ENCODE assay signal across 8 mouse cellular contexts in the genomic region with DNA sequence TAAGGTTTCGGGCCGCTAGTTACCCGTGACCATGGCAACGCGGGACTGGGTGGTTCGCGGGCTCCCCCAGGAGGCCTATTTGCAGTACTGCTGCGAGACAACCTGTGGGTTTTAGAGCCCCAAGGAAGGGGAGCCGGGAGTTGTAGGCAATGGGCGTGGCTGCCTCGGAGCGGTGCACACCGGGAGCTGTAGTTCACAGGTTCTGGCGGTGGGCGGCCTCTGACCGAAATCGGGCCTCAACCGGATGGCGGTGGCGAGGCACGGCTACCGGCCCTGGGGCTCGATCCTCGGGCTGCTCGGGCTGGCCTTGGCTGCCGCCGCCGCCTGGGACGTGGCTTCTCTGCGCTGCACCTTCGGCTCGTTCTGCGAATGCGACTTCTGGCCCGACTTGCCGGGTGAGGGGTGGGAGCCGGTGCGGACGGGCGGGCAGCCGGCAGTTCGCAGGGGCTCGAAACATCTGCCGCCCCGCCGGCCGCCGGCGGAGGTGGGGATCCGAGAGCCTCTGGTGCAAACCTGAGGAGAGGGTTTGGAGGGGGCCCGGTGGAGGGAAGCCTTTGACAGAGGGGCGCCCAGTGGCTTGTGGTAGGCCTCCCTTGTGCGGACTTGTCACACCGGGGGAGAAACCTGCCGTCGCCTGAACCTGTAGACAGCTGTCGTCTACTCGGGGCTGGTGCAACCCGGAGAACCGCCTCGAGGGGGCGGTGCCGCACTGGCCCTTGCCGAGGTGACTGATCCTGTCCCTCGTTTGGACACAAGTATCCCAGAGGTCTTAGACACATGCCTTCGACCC. TPM values are rescaled to one million over a fixed set of nuclear protein-coding genes. Genes with fewer than 3 reads are reported as not detected.
DNase-seq lines count a peak whose midpoint lies in the region; ATAC-seq lines count a peak whose summit lies in the region.

A gene (plus strand): TSS at position 179 of the 790 bp plus-strand sequence.

- intact Hi-C loops in left cerebral cortex, postnatal 14 days (cut with DNase I): loop anchor here (1.0 kb wide), 1 partner anchor 44 kb away; a partner anchor contains a TSS

- peaks cover 4% of the 10 kb centered on the region for H3K4me1 ChIP-seq in intestine, embryonic 14.5 days (replicated peaks; ENCODE audit: control insufficient read depth, insufficient read depth, low read length)

- H3K27me3 ChIP-seq in intestine, embryonic 14.5 days (replicated peaks; ENCODE audit: control insufficient read depth, insufficient read depth, low read length): no peaks in the 10 kb centered on the region

- H3K4me3 ChIP-seq in intestine, embryonic 14.5 days (ENCODE audit: low read depth, low read length): peak within 1 kb of the TSS; percentile 70

- peak within 1 kb of the TSS; percentile 84 for H3K27ac ChIP-seq in intestine, embryonic 14.5 days (ENCODE audit: low read depth)

- no peaks in the 10 kb centered on the region for H3K9me3 ChIP-seq in intestine, embryonic 14.5 days (ENCODE audit: control insufficient read depth, low read length)

- H3K9ac ChIP-seq in intestine, embryonic 14.5 days (ENCODE audit: low read length): peak within 1 kb of the TSS; percentile 81

- H3K36me3 ChIP-seq in intestine, embryonic 14.5 days (ENCODE audit: control insufficient read depth, insufficient read depth, low read length): peaks cover 54% of the 10 kb centered on the region

- WGBS in intestine, embryonic 14.5 days: under 1% methylated on average over 66 of the region's 66 CpGs

- peak within 1 kb of the TSS; percentile 57 for H3K4me2 ChIP-seq in intestine, embryonic 14.5 days (ENCODE audit: low read length)

- DNase-seq in adrenal gland, adult 18-20 months (ENCODE audit: low spot score in 2 of 2): peak; percentile 93 to 96
- DNase-seq in embryo, embryonic 11 days: peak; percentile 99
- DNase-seq in gastrocnemius, postnatal 25 days: peak; percentile 97
- peak; percentile 97 for DNase-seq in intestine, embryonic 14.5 days (ENCODE audit: low spot score)
- peak; percentile 98 for DNase-seq in left cerebral cortex, postnatal 14 days (ENCODE audit: low spot score in 2 of 2)
- peak; percentile 97 for DNase-seq in mesoderm, embryonic 11.5 days (ENCODE audit: low read depth, low spot score)
- DNase-seq in right cerebral cortex, postnatal 36 days (ENCODE audit: low spot score in 2 of 2): peak; percentile 95 to 97
- DNase-seq in yolk sac, embryonic 10.5 days (ENCODE audit: low spot score): peak; percentile 97

- ATAC-seq in intestine, embryonic 14.5 days (replicated peaks; ENCODE audit: low FRiP score, low TSS enrichment, low read depth): peak; percentile 92

RNA-seq across cellular contexts. Expression of the gene that starts here (rescaled TPM):
- 10 to 100 TPM; 18.2 to 22.3 TPM for total RNA-seq in adrenal gland, adult 18-20 months (2021)
- total RNA-seq in gastrocnemius, postnatal 25 days (2021): 1 to 10 TPM; 4.9 to 5.7 TPM
- polyA plus RNA-seq in intestine, embryonic 14.5 days (2014; fragmentation: Nextera tagmentation; extraction: Ambion mirVana): 71.1 and 74.8 TPM in 2 replicates
- 10 to 100 TPM; 27.6 to 30.4 TPM for total RNA-seq in left cerebral cortex, postnatal 14 days (2021)

Comparison
In these comparisons a context has a peak if more than half of its experiments do, and no peak if none do; other contexts are left out.
1. Peak in every context shown above with its lines: DNase-seq, ATAC-seq, H3K4me3 ChIP-seq and H3K27ac ChIP-seq.